Mouse (Mus musculus): ENCODE measurements around the gene Mfsd4b3. TPM values are rescaled to one million over a fixed set of nuclear protein-coding genes. Genes with fewer than 3 reads are reported as not detected.
A peak's percentile ranks its signal among the peaks of the same experiment; 100 is the strongest.
"Not testable (repeated sequence)": the region's sequence is repeated elsewhere in the genome, so short reads cannot be mapped to it uniquely, and the experiment has no call there.

The Mfsd4b3 gene
- total RNA-seq (2021), result 1 to 10 TPM; 2.1 to 2.4 TPM
- long read RNA-seq, experiment 1, partial matches to known transcripts, result 0 of 5 reads
- long read RNA-seq, experiment 1, other reads (novel, unspliced or antisense), result 1 of 5 reads
- long read RNA-seq, experiment 2, partial matches to known transcripts, result 0 of 4 reads
- long read RNA-seq, experiment 2, other reads (novel, unspliced or antisense), result 1 of 4 reads

DNA sequence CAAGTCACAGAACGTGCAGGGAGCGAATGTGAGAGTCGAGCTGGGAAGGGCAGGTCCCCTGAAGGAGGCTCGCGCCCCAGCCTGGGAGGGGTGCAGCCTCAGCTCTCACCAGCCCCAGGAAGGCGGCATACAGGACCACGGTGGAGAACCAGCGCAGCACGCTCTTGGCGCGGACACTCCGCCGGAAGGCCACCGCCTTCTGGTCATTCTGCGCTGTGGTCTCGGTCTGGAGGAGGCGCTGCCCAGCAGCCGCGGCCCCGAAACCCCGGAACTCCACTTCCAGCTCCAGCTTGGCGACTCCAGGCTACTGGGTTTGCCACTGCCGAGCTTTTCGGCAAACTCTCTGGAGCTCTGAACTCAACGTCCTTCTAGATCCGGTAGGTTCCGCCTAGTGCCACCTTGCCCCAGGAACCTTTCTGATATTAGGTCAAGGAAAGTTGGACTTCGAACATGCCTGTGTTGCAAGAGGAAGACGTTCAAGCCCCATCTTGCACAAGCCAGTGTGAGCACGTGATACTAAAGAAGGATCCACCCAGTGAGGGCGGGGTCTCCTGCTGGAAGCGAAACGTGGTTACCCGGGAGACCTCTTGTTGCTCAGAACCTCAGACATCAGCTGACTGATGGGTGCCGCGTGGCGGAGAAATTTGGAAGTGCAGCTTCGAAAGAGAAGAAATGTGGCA is at the start of gene Mfsd4b3:
Gene Mfsd4b3 (minus strand): TSS at position 393 of the 680 bp plus-strand sequence.
- peak; percentile 91 for DNase-seq

GRCm38 (mm10) chr10:40009591-40009990 is 49.6 kb upstream of the Mfsd4b3 start:
- no peak for DNase-seq

- DNase-seq, result not testable (repeated sequence)
Observed at GRCm38 (mm10) chr10:40008847-40009246, 48.9 kb upstream of the Mfsd4b3 start.

DNA sequence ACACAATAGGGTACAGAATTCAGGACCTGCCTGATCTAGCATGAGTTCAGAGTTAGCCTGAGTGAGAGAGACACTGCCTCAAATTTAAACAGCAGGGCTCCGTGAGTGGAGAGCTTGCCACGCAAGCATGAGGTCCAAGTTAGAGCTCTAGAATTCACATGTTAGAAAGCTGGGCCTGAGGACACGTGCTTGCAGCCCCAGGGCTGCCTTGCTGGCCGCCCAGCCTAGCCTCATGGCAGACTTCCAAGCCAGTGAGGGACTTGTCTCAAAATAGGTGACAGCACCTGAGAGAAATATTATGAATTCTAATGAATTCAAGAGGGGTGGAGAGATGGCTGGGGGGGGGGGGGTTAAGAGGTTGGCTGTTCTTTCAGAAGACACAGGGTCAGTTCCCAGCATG is 48.0 kb upstream of the Mfsd4b3 start:
- DNase-seq, result no peak

DNA sequence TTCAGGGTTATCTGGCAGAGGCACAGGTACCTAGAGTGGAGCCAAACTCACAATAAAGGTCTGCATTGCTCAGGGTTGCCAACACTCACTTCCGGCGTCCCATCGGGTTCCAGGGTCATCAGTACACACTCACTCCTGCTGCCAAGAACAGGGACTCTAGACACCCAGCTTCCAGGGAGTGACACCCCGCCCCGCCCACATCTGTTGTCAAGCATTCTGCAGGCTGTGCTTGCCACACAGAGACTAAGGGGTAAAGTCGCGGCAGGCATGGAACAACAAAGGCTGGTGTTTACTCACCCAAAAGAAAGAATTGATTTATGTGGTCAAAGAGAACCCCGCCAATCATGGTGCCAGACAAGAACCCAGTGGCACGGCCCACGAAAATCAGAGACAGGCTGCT is 47.0 kb upstream of the Mfsd4b3 start:
- DNase-seq, result no peak

GRCm38 (mm10) chr10:40000746-40001145 is 40.8 kb upstream of the Mfsd4b3 start:
- no peak for DNase-seq

DNA sequence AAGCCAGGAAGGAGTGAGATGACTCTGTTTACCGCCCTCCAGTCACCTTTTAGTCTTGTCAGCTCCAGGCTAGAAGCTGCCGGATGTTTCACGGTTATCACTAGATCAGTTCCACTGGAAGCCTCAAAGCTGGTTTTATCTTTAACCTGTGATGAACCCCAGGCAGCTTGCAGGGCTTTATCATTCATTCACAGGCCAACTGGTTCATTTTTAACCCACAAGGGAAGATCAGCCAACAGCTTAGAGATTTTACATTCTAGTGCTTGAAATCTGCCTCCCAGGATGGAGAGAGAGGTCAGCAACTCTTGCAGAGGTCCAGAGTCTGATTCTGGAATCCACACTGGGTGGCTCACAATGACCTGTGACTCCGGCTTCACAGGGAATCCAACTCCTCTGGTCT is 31.2 kb upstream of the Mfsd4b3 start:
- DNase-seq, result no peak

GRCm38 (mm10) chr10:39986466-39986865 is 26.5 kb upstream of the Mfsd4b3 start, which contains the start of gene Mfsd4b5:
Mfsd4b5 (minus strand) TSS chr10:39986646.
- no peak for DNase-seq

GRCm38 (mm10) chr10:39982604-39983003 is 22.7 kb upstream of the Mfsd4b3 start:
- no peak for DNase-seq

- no peak for DNase-seq
Observed at GRCm38 (mm10) chr10:39978231-39978630, 18.3 kb upstream of the Mfsd4b3 start.

DNA sequence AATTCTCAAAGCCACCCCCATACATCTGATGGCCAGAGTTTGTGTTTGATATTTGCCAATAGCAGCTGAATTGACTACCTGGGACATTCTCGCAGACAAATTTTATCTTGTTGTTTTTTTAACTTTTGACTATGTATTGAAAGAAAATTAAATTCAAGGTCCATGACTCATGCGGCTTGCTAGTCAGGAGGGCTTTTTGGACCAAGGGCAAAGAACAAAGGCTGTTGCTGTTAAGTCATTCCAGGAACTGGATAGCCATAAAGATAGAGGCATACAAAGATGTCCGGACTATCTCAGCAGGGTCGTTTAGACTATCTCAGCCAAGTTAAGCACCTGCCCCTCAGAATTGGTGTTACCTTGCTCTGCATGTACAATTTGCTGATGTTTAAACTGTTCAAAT is 17.4 kb upstream of the Mfsd4b3 start:
- DNase-seq, result no peak

DNA sequence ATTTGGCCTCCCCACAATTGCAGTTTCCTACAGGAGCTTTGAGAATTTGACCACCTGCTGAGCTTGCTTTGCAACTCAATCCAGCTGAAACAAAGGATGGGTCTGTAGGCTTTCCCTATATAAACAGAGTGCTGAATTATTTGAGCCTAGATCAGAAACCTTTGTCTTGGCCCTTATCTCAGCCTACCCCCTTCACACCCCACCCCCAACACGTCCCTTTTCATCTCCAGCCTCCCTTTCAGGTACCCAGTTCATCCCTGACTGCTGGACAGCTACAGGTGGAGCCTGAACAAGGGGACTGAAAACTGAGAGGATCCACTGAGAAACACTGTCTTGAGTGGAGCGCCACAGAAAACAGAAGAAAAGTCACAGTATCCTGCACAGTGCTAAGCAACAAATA is 15.8 kb upstream of the Mfsd4b3 start:
- DNase-seq, result no peak

DNA sequence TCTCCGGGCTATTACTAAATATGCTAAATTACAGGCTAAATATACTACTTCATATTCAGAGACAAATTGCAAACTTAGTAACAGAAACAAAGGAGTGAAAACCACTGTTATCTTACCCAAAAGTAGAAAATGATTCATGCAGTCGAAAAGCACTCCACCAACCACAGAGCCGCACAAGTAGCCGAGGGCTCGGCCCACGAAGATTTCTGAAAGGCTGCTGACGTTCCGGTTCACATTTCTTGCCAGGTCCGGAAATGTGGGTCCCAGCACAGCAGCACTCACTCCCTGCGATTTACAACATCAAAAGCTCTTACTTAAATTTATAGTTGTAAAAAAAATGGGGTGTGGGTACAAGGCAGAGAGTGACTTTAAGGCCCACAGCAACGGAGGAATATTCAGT is 15.0 kb upstream of the Mfsd4b3 start:
- no peak for DNase-seq

- DNase-seq, result no peak
Observed at GRCm38 (mm10) chr10:39967512-39967911, 7.6 kb upstream of the Mfsd4b3 start.

DNA sequence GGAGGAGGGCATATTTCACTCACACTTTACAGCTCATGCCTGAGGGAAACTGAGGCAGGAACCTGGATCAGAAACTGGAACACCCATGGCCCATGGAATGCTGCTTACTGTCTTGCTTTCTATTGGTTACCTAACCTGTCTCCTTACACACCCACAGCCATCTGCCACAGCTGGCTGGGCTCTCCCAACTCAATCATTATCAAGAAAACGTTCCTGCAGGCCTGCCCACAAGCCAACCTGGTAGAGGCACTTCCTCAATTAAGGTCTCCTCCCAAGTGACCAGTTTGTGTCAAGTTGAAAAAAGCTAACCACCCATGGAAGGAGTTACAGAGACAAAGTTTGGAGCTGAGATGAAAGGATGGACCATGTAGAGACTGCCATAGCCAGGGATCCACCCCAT is 2.0 kb upstream of the Mfsd4b3 start:
- DNase-seq, result no peak

DNA sequence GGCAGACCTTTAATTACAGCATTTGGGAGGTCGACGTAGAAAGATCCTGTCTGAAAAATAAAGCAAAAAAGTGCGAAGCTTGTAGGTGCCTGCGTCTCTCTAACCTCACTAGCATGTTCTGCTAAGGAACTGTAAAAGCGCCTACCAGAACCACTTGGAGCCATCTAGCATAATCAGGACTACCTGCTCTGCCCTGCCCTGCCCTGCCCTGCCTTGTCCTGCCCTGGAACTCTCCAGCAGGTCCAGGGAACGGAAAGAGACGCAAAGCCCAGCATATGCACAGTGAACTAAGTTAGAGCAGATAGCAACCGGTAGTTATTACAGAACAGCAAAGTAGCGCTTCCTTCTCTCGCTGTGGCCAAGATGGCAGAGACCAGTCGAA is 479 bp upstream of the Mfsd4b3 start:
- no peak for DNase-seq

DNA sequence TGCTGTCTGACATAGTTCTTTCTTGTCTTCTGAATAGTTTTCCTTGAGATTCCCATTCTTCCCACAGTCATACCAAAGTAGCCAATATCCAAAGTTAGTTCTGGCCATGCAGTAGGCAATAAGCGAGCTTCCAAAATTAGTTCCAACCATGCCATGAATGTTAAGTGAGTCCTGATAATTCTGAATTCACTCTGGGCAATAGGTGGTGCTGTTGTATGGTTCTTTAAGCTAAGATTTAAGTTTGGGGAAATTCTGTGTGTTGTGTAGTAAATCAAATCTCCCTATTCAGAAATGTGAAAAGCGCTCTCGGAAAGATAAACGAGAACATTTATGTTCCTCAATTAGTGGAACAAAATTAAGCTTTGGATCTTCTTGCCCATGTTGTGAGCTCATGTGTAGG is 1.7 kb downstream of the Mfsd4b3 start:
- DNase-seq, result no peak

DNA sequence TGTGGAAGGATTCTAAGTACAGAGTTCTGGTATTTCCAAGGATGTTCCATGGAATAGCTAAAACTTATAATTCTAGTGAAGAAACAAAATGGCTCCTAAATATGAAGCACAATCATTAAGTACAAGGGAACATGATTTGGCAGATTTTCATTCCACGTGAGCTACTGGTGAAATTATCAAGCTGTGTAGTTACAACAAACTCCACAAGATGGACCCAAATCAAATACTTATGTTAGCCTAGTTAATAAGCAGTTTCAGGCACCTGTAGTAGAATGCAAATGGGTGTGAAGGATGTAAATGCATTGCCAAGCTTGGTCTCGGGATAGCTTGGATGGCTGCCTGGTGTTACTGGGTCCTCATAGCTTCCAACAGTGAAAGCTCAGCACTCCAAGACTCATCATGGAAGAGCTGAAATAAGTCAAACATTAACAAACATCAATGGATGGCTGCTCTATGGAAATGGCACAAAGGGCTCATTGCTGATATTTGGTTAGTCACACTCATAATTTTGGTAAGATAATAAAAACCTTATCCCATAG is 3.5 kb downstream of the Mfsd4b3 start:
- DNase-seq, result no peak

- DNase-seq, result no peak
Observed at GRCm38 (mm10) chr10:39955163-39955562, 4.8 kb downstream of the Mfsd4b3 start.

- no peak for DNase-seq
Observed at GRCm38 (mm10) chr10:39949377-39949954, 10.5 kb downstream of the Mfsd4b3 start.

DNA sequence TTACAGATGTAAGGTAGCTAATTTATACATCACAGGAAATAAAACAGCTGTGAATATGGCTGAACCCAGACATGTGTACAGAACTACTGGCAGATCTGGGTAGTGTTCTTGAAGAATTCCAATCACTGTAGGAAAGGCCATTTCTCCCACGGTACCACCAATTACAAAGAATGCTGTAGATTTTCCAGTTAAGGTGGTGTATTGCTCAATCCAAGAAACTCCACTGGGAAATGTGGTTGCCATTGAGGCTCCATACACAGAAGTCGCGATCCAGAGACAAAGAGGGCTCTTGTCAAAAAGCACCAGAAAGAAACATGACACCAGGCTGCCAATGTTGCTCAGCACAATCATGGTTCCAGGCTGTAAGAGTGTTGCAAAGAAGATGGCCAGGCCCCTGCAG is 12.8 kb downstream of the Mfsd4b3 start:
- not testable (repeated sequence) for DNase-seq

DNA sequence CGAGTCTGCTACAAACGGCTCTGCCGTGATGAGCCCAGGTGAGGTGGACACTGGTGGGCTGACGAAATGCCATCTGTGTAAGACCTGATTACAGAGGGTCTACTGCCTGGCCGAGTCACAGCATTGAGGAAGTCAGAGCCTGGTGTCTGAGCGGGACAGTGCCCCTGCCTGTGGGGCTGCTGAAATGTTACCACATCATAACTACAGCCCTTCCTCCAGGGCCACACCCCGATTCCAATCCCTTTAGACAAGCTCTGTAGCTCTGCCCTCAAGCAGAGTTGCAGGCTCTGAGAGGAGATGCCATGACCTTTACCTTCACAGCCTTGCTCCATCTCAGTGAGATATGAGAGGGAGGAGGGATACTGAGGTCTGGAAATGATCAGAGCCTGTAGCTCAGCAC is 23.4 kb downstream of the Mfsd4b3 start:
- DNase-seq, result no peak

- peak; percentile 38 for DNase-seq
Observed at GRCm38 (mm10) chr10:39926616-39927139, 33.3 kb downstream of the Mfsd4b3 start, which contains the start of gene Mfsd4b2. Mfsd4b2 (minus strand) TSS chr10:39926923.

Measured in gastrocnemius, postnatal 10 days (tissue).